Mouse (Mus musculus) gastrocnemius, postnatal 14 days (tissue): Measurements from ENCODE around the gene Kcnd3. TPM values are rescaled to one million over a fixed set of nuclear protein-coding genes. Genes with fewer than 3 reads are reported as not detected.

ENCODE experiments used
- DNase-seq: peaks from one replicate; pipeline ENCODE4 v3.0.0; 2021; ENCODE audit warnings: mixed read lengths
- intact Hi-C: fragments of 180-260 bp; cut with DNase I; formaldehyde crosslinking; loops from one replicate; pipeline ENCODE4 v1.15.1; 2025; ENCODE audit warnings: low total_unique reads
- total RNA-seq, 2 experiments: library from RNA; stranded (reverse); gene quantifications; 2 replicates each; pipeline ENCODE4 v1.2.3; 2021

Kcnd3 gene
- total RNA-seq, 2 experiments from 2014 or later = 0.33 to 1.3 TPM

DNA sequence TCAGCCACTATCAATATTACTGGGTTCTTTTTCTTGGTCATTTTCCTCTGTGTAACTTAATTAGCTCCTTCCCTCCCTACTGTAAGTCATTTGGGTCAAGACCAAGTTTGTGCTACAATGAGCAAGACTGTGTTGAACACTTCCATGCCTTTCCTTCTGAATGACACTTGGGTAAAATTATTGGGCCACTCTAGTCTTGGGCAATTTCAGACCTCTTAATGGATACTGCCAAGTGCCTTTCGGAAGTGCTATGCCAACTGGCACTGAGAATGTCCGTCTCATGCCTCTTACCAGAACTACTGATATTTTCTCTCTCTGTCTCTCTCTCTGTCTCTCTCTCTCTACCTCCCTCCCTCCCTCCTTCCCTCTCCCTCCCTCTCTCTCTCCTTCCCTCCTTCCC is 173.8 kb downstream of the Kcnd3 start:
- no peak for DNase-seq
- intact Hi-C loops = no loop called here

DNA sequence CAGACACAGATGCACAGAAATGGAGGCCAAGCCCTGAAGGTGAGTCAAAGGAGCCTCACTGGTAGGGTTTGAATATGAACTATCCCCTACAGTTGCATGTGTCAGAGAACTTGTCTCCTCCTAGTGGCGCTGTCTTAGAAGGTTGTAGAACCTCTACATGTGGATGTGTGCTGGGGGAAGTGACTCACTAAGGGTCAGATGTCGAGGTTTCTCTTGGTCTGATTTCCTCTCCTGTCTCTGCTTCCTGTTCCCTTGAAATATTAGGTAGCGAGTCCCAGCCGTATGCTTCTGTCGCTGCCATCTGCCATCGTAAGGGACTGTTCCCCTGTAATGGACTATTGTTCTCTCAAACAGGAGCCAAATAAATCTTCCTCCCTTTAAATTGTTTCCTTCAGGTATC is 175.1 kb downstream of the Kcnd3 start:
- DNase-seq = no peak

DNA sequence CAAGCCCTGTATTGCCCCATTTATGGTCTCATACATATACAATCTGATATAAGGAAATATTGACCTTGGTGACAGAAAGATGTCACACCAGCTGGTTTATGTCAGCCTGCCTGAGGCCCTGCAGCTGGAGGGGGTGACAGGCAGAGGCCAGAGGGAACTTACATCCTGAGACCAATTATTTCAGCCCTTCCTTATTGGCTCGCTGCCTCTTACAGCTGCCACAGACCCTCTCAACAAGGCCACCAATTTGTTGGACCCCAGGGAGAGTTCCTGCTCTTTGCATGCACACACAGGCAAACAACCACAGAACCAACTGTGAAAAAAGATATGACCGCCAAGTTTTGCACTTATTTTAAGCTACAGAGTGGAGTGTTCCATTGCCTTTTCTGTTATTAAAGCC is 180.2 kb downstream of the Kcnd3 start:
- intact Hi-C loops = no loop called here
- DNase-seq = no peak

More for the DNA sequence above, 175.1 kb downstream of the Kcnd3 start:
- intact Hi-C loops = no loop called here

DNA sequence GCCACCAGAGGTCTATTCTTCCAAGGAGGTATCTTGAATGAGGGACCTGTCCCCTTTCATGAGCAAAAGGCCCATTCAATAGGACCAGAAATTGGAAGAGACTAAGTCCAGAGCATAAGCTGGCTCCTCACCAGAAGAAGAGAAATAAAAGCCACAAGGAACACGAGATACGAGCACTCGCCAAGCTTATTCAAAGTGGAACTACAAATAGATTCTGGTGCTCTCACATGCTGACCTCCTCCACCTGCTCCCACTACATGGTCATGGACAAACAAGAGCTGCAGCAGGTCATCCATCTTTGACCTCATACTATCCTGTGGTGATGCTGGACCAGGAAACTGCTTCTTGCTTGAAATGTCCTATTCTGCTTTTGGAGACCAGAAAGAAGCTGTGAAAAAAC is 180.9 kb downstream of the Kcnd3 start:
- DNase-seq = no peak
- intact Hi-C loops = no loop called here

DNA sequence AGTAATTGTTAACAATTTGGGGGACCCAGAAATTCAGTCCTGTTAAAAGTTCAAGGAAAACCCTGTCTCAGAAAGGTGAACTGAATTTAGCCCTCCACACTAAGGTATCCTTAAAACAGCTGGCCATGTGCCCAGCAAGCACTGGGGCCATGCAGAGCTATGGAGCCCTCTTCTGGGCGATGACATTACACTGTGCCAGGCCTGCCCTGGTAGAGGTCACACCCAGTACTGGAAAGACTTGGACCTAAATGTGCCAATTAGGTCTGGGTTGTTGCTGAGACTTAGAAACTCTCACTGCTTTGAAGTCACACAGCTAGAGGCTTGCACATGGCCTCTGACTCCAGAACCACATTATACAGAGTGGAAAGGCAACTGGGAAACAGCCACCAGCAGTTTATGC is 190.1 kb downstream of the Kcnd3 start:
- no peak for DNase-seq
- intact Hi-C loops = no loop called here

DNA sequence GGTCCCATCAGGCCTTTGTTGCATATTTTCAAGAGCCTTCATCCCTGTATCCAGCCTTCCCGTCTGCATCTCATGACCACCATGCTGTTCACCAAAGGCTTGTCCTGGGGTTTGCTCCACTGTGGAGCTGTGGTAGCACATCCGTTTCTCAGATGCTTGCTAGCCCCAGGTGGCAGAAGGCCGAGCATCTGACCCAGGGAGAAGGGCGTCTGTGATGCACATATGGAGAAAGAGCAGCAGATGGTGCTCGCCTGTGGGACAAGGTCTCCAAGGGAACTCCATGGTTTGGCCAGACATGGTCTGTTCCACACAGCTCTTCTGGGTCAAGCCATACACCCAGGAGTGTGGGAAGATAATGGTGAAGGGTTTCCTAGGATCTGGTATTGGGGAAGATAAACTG is 191.4 kb downstream of the Kcnd3 start:
- intact Hi-C loops = no loop called here
- DNase-seq = no peak

DNA sequence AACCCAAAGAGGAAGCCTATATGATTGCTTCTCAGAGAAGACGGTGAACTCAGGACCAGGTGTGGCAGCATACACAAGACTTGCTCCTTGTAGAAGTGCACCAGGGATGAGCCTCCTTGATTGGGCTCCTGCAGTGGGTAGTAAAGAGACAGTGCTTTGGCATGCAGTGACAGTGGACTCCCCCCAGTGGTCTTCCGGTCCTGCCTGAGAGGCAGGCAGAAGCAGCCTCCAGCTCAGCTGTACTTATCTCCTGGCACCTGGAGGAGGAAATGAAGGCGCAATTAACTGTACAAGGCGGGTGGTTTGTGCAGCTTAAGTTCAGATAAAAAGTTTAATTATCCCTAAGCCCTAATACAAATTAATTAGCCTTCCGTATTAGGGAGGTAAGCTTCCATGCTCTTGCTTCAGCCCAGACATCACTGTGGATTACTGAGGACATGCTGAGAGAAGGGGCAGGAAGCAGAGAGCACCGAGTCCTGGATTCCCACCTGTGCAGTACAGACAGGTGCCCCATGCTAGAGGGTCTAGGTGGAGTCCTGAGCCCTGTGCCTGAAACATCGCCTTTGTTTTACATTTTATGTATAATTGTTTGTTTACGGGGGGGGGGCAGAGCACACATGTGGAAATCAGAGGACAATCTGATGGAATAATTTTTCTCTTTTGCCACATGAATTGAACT is 196.9 kb downstream of the Kcnd3 start:
- no peak for DNase-seq
- intact Hi-C loops = no loop called here

DNA sequence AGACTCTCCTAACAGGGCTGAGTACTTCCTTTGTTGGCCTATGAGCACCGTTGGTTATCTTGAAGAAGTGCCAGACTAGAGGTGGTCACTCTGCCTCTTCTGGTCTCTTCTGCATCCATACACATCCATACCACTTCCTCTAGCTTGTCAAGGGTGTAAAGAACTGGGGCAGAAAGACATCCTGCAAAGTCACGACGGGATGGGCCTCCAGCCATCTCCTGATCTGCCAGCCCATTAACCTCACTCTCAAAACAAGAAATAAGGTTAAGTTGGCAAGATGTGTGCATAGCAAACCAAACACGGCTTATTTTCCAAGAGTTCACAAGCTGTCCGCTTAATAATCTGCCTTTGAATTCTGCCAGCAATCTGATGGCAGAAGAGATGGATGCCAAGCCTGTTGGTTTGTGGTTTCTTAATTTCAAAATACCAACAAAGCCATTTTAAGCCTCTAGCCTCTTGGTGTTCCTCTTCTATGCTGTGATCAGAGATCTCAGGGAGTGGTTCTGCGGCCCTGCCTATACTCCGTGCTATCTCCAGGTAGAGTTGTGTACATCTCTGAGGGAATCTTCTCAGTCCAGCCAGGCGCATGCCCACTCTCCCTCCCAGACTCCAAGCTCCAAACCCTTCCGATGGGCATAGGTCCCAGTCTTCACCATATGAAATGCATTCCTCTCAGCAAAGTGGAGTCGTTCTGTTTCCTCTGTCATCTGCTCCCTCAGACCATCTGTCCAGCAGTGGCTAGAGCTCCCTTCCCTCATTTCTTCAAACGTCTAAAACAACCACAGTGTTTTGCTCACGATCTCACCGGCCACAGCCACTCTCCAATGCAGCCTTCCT is 201.6 kb downstream of the Kcnd3 start:
- DNase-seq = no peak
- intact Hi-C loops = no loop called here

DNA sequence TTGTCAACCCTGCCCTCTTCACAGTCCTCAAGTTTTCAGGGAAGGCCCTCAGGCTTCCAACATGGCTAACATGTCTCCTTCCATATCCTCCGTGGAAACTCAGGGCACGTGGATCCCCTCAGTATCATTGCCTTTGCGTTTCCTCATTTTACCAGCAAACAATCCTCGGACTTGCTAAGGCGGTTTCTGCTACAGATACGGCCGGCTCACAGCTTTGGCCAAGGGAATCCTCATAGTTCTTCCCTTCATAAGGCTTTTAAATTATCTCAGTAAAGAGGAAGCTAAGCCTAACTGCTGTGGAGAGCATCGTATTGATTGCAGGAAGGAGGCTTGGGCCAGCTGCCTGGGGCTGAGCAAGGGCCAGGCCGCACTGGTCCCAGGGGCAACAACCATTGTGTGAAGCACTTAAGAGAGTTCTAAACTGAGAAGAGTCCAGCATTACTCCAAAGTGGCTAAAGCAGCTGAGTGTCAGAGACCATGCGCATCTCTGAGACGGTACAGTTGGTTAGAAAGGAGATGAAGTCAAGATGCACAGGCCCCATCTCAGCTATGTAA is 203.0 kb downstream of the Kcnd3 start:
- intact Hi-C loops = no loop called here
- DNase-seq = peak; percentile 53

DNA sequence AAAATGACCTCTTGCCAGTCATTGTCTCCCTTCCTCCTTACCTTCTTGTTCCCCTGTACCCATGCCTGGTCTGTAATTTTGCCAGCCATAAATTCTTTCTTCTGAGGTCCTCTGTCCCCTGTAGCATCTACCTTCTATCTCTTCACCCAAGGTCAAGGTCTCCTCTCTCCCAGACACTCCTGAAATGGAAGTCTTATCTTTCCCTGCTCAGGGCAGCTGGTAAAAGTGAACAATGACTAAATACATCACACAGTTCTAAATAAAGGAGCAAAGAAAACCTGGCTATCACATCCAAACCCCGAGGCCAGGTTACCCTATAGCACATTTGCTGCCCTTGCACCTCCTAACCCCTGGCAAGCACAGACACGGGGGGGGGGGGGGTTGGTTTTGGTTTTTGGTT is 208.4 kb downstream of the Kcnd3 start:
- intact Hi-C loops = no loop called here
- DNase-seq = no peak

DNA sequence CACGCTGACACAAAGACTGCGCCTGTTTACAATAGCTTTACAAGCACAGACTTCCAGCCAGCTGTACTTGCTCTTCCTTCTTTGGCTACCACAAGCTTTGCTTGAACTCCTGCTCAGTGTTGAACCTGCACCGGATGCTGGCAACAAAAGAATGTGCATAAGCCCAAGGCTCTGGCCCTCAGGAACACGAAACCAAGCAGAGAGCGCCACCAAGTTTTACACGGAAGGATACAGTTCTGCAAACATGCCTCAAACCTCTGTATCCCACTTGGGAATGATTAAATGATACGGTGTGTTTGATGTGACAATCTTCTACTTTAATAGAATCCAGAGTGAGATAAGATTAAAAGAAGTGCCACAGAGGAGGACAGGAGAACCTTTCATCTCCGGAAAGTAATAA is 210.9 kb downstream of the Kcnd3 start:
- DNase-seq = no peak
- intact Hi-C loops = no loop called here

DNA sequence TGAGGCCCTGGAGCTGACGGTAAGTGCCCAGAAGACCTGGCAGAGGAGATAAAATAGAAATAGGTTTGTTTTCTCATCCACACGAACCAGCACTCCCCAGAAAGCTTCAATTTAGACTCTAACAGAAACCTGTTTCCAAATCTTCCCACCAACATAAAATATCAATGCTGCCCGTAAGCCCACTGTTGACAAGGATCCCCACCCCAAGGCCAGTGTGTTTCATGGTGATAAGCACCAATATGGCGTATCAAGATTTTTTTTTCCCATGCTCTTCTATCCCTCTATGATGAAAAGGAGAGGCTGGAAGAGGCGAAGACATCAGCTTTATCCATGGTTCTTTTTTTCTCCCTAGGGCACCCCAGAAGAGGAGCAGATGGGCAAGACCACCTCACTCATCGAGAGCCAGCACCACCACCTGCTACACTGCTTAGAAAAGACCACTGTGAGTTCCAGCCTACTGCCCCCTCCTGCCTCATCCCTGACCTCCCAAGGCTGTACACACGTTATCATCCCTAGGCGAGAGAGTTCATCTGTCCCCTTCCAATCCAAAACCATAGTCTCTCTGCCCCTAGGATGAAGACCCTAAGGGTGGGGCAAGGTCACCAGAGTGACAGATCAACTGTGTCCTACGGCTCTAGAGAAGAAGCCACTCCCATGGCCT is 213.1 kb downstream of the Kcnd3 start:
- no peak for DNase-seq
- intact Hi-C loops = no loop called here

DNA sequence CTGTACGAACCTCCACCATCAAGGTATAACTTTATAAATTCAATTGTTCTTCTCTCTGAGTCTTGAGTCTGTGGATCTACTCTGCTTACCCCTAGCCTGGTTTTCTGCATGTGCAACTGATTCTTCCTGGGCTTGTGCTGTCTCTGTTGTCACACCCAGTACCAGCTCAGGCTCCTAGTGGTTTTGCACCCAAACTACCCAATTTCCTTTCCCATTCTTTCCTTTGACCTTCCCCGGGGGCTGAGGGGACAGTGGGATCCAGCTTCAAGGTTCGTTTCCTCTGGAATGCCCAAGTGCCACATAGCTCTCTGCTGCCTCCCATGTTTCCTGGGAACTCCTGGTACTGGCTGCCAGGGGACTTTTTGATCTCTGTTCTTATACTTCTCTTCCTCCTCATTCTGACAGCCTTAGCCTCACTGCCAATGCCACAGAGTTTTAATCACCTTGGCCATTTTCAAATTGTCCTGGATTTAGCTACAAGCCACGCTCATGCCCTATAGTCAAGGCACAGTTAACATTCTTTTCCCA is 214.9 kb downstream of the Kcnd3 start:
- intact Hi-C loops = no loop called here
- DNase-seq = no peak

DNA sequence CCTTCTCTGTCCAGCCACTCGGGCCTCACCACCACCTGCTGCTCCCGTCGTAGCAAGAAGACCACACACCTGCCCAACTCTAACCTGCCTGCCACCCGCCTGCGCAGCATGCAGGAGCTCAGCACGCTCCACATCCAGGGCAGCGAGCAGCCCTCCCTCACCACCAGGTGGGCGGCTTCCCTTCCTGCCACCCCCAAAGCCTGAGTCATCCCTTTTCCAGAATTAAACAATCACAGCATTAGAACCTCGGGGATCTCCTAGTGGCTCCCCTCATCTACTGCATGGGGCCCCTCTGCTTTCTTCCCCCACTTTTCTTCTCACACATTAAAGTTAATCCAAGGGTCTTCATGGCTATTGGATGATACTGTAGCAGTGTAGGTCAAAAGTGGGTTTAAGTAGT is 216.0 kb downstream of the Kcnd3 start:
- intact Hi-C loops = no loop called here
- DNase-seq = no peak

DNA sequence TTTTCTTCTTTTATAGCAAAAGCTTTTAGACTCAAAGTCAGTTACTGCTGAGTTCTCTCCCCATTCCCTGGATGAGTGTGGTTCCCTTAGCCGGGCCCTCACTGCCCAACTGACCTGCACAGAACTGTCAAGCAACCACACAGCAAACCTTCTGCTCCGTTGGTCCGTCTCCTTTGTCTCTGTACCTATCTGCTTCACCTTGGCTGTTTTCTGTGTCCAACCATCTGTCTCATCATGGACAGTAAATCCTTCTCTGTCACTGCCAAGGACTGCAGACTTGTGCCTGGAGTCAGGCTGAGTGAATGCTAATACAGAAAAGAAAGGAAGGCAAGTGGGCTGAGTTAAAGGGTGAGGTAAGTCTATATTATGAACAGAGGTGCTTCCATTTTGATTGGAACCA is 217.6 kb downstream of the Kcnd3 start:
- intact Hi-C loops = no loop called here
- no peak for DNase-seq

DNA sequence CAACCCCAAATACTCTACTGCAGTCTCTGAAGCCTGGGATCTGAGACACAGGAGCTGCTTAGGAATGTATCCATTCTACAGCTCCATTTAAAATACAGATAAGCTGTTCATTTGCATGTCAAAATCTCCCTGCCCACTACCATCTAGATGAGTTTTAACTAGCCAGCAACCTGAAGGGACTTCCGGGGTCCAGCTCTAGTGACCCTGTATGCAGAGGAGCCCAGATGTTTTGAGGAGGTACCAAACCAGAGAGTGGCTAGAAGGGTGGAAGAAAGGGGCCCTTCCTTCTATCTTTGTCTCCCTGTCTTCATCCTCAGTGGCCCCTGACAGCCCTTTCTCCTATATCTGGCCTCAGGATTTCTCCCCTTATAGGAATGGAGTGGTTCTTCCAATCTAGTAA is 218.7 kb downstream of the Kcnd3 start:
- intact Hi-C loops = no loop called here
- DNase-seq = no peak

DNA sequence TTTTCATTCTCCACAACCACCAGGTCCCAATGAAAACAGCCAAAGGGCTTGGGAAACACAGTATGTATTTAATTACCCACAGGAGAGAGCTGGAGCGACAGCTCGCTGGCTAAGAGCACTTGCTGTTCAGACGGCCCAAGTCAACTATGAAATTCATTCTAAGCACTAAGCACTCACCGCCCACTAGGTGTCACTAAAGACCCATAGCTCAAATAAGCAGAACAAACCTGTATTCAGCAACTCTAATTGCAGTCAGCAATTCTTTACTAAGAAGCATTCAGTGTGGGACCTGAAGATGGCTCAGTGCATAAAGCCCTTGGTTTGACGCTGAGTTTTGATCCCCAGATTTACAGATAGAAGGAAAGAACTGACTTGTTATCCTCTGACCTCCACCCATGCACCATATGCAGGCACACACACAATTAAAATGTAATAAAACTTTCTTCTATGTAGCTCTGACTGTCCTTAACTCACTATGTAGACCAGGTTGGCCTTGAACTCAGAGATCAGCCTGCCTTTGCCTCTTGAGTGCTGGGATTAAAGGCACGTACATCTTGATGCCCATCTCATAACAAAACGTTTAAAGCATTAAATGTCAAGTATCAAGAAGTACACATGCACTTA is 222.6 kb downstream of the Kcnd3 start:
- intact Hi-C loops = loop anchor here (2.0 kb wide), 1 partner anchor 224 kb away; no protein-coding TSS in a partner anchor
- peak; percentile 35 for DNase-seq

DNA sequence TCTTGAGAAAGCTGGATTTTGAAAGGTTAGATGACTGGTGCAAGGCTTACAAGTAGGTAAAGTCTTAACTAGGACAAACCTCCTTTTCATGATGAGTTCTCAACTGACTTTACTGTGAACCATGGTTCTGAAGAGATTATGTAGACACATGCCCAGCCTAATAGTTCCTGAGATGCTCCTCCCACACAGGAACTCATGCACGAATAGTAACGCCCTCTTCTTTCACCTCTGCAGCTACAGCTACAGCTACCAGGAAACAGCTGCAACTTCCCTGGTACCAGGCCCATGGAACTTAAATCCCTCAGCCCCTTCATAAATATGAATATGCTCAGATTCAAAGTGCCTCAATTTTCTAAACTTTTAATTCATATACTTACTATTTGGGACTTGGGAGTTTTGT is 223.8 kb downstream of the Kcnd3 start:
- intact Hi-C loops = loop anchor here (2.0 kb wide), 1 partner anchor 223 kb away; no protein-coding TSS in a partner anchor
- no peak for DNase-seq

DNA sequence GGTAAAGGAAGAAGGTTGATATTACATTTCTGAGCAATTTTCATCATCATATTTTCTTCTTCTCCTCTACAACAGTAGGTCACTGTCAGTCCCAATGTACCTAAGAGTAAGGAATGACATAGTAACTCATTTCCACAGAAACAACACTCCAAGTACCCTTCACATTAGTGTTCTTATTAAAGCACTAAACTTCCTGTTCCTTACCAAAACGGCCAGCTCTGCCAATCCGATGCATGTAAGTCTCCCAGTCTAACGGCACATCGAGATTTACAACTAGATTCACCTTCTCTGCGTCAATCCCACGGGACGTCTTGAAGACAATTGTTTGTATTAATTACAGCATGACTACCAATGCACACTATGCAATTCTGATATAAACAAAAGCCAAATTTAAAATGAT is 228.2 kb downstream of the Kcnd3 start:
- intact Hi-C loops = loop anchor here (5.0 kb wide), 1 partner anchor 272 kb away; no protein-coding TSS in a partner anchor
- no peak for DNase-seq
